Mouse (Mus musculus) gastrocnemius, postnatal 36 days (tissue): ENCODE data around the gene Adam15. TPM values are rescaled to one million over a fixed set of nuclear protein-coding genes. Genes with fewer than 3 reads are reported as not detected.

ENCODE experiments used
- DNase-seq, 2 experiments: peaks; one replicate each; pipeline ENCODE4 v3.0.0; 2022
- intact Hi-C: fragments of 180-260 bp; cut with DNase I; formaldehyde crosslinking; loops from one replicate; pipeline ENCODE4 v1.15.1; 2025
- total RNA-seq, 2 experiments: library from RNA; stranded (reverse); gene quantifications; 2 replicates each; pipeline ENCODE4 v1.2.3; 2021

Adam15 gene
- total RNA-seq, 2 experiments from 2014 or later, result 15.8 to 23.2 TPM

GRCm38 (mm10) chr3:89332013-89332412, 17.8 kb downstream of the Adam15 start:
- DNase-seq, result no peak
- intact Hi-C loops, result no loop called here

- intact Hi-C loops, result no loop called here
- DNase-seq, result no peak
Measured at GRCm38 (mm10) chr3:89331561-89331960, 18.2 kb downstream of the Adam15 start.

- no peak for DNase-seq
- intact Hi-C loops, result no loop called here
Measured at GRCm38 (mm10) chr3:89330948-89331347, 18.8 kb downstream of the Adam15 start.

GRCm38 (mm10) chr3:89330346-89330745, 19.4 kb downstream of the Adam15 start:
- intact Hi-C loops, result no loop called here
- DNase-seq, result no peak

- DNase-seq, result no peak
- intact Hi-C loops, result no loop called here
Measured at GRCm38 (mm10) chr3:89328623-89329022, 21.2 kb downstream of the Adam15 start.

- intact Hi-C loops, result no loop called here
- no peak for DNase-seq
Measured at GRCm38 (mm10) chr3:89327371-89327870, 22.4 kb downstream of the Adam15 start.

- DNase-seq, result no peak
- intact Hi-C loops, result no loop called here
Measured at GRCm38 (mm10) chr3:89325882-89326281, 23.9 kb downstream of the Adam15 start.

GRCm38 (mm10) chr3:89322514-89323165, 27.2 kb downstream of the Adam15 start, which contains the start of gene Efna3:
TSS of gene Efna3 (minus strand) at chr3:89322965.
- intact Hi-C loops, result loop anchor here (5.0 kb wide), 1 partner anchor 145 kb away; no protein-coding TSS in a partner anchor
- peak in 1 of 2 experiments; percentile 48 for DNase-seq

- DNase-seq, result no peak
Measured at GRCm38 (mm10) chr3:89322131-89322500, 27.7 kb downstream of the Adam15 start.

GRCm38 (mm10) chr3:89321183-89322130, 28.3 kb downstream of the Adam15 start:
- intact Hi-C loops, result loop anchor here (5.0 kb wide), 1 partner anchor 146 kb away; no protein-coding TSS in a partner anchor

More at GRCm38 (mm10) chr3:89322131-89322500, 27.7 kb downstream of the Adam15 start:
- intact Hi-C loops, result loop anchor here (5.0 kb wide), 1 partner anchor 145 kb away; no protein-coding TSS in a partner anchor

GRCm38 (mm10) chr3:89320581-89321182, 29.1 kb downstream of the Adam15 start:
- intact Hi-C loops, result loop anchor here (5.0 kb wide), 1 partner anchor 147 kb away; no protein-coding TSS in a partner anchor

More at GRCm38 (mm10) chr3:89321183-89322130, 28.3 kb downstream of the Adam15 start:
- no peak for DNase-seq

GRCm38 (mm10) chr3:89319591-89320350, 30.0 kb downstream of the Adam15 start:
- DNase-seq, result no peak
- intact Hi-C loops, result loop anchor here (5.0 kb wide), 2 partner anchors 148 to 168 kb away; no protein-coding TSS in a partner anchor

More at GRCm38 (mm10) chr3:89320581-89321182, 29.1 kb downstream of the Adam15 start:
- no peak for DNase-seq

GRCm38 (mm10) chr3:89318971-89319590, 30.7 kb downstream of the Adam15 start:
- intact Hi-C loops, result loop anchor here (5.0 kb wide), 1 partner anchor 168 kb away; no protein-coding TSS in a partner anchor
- DNase-seq, result no peak

- intact Hi-C loops, result loop anchor here (5.0 kb wide), 1 partner anchor 169 kb away; no protein-coding TSS in a partner anchor
- no peak for DNase-seq
Measured at GRCm38 (mm10) chr3:89318316-89318715, 31.5 kb downstream of the Adam15 start.

GRCm38 (mm10) chr3:89317246-89317645, 32.5 kb downstream of the Adam15 start:
- DNase-seq, result no peak
- intact Hi-C loops, result loop anchor here (2.0 to 5.0 kb wide), 2 partner anchors 38 to 170 kb away; no protein-coding TSS in a partner anchor

GRCm38 (mm10) chr3:89316833-89317232, 33.0 kb downstream of the Adam15 start:
- intact Hi-C loops, result loop anchor here (2.0 to 5.0 kb wide), 2 partner anchors 38 to 170 kb away; no protein-coding TSS in a partner anchor
- peak; percentile 79 to 80 for DNase-seq

- intact Hi-C loops, result loop anchor here (2.0 to 5.0 kb wide), 2 partner anchors 39 to 171 kb away; no protein-coding TSS in a partner anchor
- no peak for DNase-seq
Measured at GRCm38 (mm10) chr3:89315930-89316831, 33.6 kb downstream of the Adam15 start.
